Mouse (Mus musculus) CH12.LX (cell line): ENCODE measurements around the gene Arid4a. TPM values are rescaled to one million over a fixed set of nuclear protein-coding genes. Genes with fewer than 3 reads are reported as not detected.

Experiments used
- DNase-seq: peaks from one replicate; pipeline ENCODE4 v3.0.0-alpha.2; 2013; ENCODE audit errors: extremely low read depth
- H3K27ac ChIP-seq: 2 replicates; pipeline ENCODE4 v1.5.1; 2012; ENCODE audit warnings: low read depth, mild to moderate bottlenecking, control low read depth, moderate library complexity; ENCODE audit not compliant: insufficient read depth
- H3K27me3 ChIP-seq: replicated peaks from 2 replicates; pipeline ENCODE3; 2012; ENCODE audit warnings: inconsistent platforms
- H3K36me3 ChIP-seq, 2 experiments: replicated peaks in 1 of 2; 2 replicates each; pipeline versions ENCODE3 to v1.6.1; 2012; ENCODE audit warnings: inconsistent platforms in 1 of 2, low read length in 1 of 2, mild to moderate bottlenecking in 1 of 2, mixed read lengths in 1 of 2, moderate library complexity in 1 of 2; ENCODE audit not compliant: control insufficient read depth in 1 of 2, insufficient read depth in 1 of 2
- H3K4me1 ChIP-seq, 2 experiments: 2 replicates each; pipeline ENCODE4 v1.6.1; 2012; ENCODE audit warnings: inconsistent platforms in 1 of 2, moderate library complexity in 1 of 2; ENCODE audit not compliant: insufficient read depth in 2 of 2, control insufficient read depth in 1 of 2
- H3K4me2 ChIP-seq: 2 replicates; pipeline ENCODE4 v1.6.1; 2012; ENCODE audit warnings: low read depth, mild to moderate bottlenecking, control low read depth; ENCODE audit not compliant: poor library complexity, insufficient read depth, severe bottlenecking
- H3K4me3 ChIP-seq, 3 experiments: fragments of 150-350 bp in 1 of 3; sonication (generic) in 1 of 3; replicated peaks in 1 of 3; 2 replicates each; pipeline versions ENCODE3 to v1.5.1; 2011 to 2012; ENCODE audit warnings: low read depth in 2 of 3, low read length in 2 of 3, mild to moderate bottlenecking in 2 of 3, moderate library complexity in 2 of 3, control low read depth in 1 of 3, improper control_type of control experiment in 1 of 3, inconsistent platforms in 1 of 3, mixed read lengths in 1 of 3; ENCODE audit not compliant: poor library complexity in 1 of 3
- H3K79me2 ChIP-seq: replicated peaks from 2 replicates; pipeline ENCODE4 v1.6.1; 2012; ENCODE audit warnings: mild to moderate bottlenecking, moderate library complexity; ENCODE audit not compliant: control insufficient read depth, poor library complexity, insufficient read depth, severe bottlenecking; ENCODE audit errors: extremely low read depth
- H3K9ac ChIP-seq: 2 replicates; pipeline ENCODE4 v1.6.1; 2012; ENCODE audit warnings: low read depth, mild to moderate bottlenecking, control low read depth, moderate library complexity; ENCODE audit not compliant: insufficient read depth
- H3K9me3 ChIP-seq: replicated peaks from 2 replicates; pipeline ENCODE3; 2012; ENCODE audit warnings: low read length, inconsistent platforms, mixed read lengths
- CHD1 ChIP-seq: IDR thresholded peaks from 2 replicates; pipeline ENCODE4 v1.6.1; 2012; ENCODE audit warnings: low read depth, low read length, improper control_type of control experiment, inconsistent platforms
- CTCF ChIP-seq, 2 experiments: IDR thresholded peaks in 1 of 2; conservative IDR thresholded peaks in 1 of 2; 2 replicates each; pipeline ENCODE4 v1.5.1; 2011 to 2012; ENCODE audit warnings: low read depth in 2 of 2, low read length in 2 of 2, improper control_type of control experiment in 1 of 2, inconsistent platforms in 1 of 2, mild to moderate bottlenecking in 1 of 2, moderate library complexity in 1 of 2
- GABPA ChIP-seq: IDR thresholded peaks from 2 replicates; pipeline ENCODE4 v1.6.1; 2012; ENCODE audit warnings: low read depth, low read length, improper control_type of control experiment, inconsistent platforms; ENCODE audit not compliant: insufficient replicate concordance
- JUN ChIP-seq: IDR thresholded peaks from 2 replicates; pipeline ENCODE4 v1.6.1; 2011; ENCODE audit warnings: low read depth, mild to moderate bottlenecking, low read length, improper control_type of control experiment, moderate library complexity; ENCODE audit not compliant: insufficient read depth
- JUND ChIP-seq: conservative IDR thresholded peaks from 2 replicates; pipeline ENCODE4 v1.6.1; 2011; ENCODE audit warnings: low read depth, low read length, improper control_type of control experiment
- MAZ ChIP-seq: IDR thresholded peaks from 2 replicates; pipeline ENCODE4 v1.6.1; 2012; ENCODE audit warnings: low read depth, mild to moderate bottlenecking, inconsistent platforms, low read length, improper control_type of control experiment, moderate library complexity
- SIN3A ChIP-seq: IDR thresholded peaks from 2 replicates; pipeline ENCODE4 v1.6.1; 2012; ENCODE audit warnings: low read length, improper control_type of control experiment, inconsistent platforms
- SMC3 ChIP-seq: IDR thresholded peaks from 2 replicates; pipeline ENCODE4 v1.6.1; 2011; ENCODE audit warnings: low read depth, low read length, improper control_type of control experiment
- UBTF ChIP-seq: IDR thresholded peaks from 2 replicates; pipeline ENCODE4 v1.6.1; 2012; ENCODE audit warnings: low read depth, mild to moderate bottlenecking, inconsistent platforms, low read length, improper control_type of control experiment, moderate library complexity
- ZC3H11A ChIP-seq: IDR thresholded peaks from 2 replicates; pipeline ENCODE4 v1.6.1; 2012; ENCODE audit warnings: low read depth, mild to moderate bottlenecking, inconsistent platforms, low read length, improper control_type of control experiment
- ZKSCAN1 ChIP-seq: IDR thresholded peaks from 2 replicates; pipeline ENCODE4 v1.6.1; 2012; ENCODE audit warnings: low read depth, inconsistent platforms, low read length, improper control_type of control experiment, borderline replicate concordance
- dilution Hi-C: fragments of 300-500 bp; cut with MboI; formaldehyde crosslinking; loops from 2 replicates; pipeline ENCODE4 v1.14.3; 2020; ENCODE audit warnings: low sequenced_read_pairs; ENCODE audit not compliant: extremely low pct_unique_long_range_greater_than_20kb, extremely low pct_ligation_motif_present
- in situ Hi-C: fragments of 300-500 bp; cut with MboI; formaldehyde crosslinking; loops from 3 replicates; pipeline ENCODE4 v1.14.3; 2019; ENCODE audit warnings: low sequenced_read_pairs, low pct_ligation_motif_present, low pct_unique_long_range_greater_than_20kb, mixed read lengths
- polyA plus RNA-seq: library from polyadenylated mRNA; unstranded; fragments of >175 nt; gene quantifications from 2 replicates; pipeline ENCODE4 v1.2.1, GENCODE M21; 2012; ENCODE audit warnings: low read depth; ENCODE audit not compliant: insufficient read length
- total RNA-seq, 2 experiments: library from RNA; depleted of rRNA; stranded (reverse); fragments of 300-350 nt in 1 of 2; fragments of >200 nt in 1 of 2; gene quantifications; 2 replicates each; pipeline ENCODE4 v1.2.3; 2012 to 2014

Gene Arid4a
- total and polyA plus RNA-seq, 3 experiments = 8.0 to 20.8 (median 9.7) TPM

DNA sequence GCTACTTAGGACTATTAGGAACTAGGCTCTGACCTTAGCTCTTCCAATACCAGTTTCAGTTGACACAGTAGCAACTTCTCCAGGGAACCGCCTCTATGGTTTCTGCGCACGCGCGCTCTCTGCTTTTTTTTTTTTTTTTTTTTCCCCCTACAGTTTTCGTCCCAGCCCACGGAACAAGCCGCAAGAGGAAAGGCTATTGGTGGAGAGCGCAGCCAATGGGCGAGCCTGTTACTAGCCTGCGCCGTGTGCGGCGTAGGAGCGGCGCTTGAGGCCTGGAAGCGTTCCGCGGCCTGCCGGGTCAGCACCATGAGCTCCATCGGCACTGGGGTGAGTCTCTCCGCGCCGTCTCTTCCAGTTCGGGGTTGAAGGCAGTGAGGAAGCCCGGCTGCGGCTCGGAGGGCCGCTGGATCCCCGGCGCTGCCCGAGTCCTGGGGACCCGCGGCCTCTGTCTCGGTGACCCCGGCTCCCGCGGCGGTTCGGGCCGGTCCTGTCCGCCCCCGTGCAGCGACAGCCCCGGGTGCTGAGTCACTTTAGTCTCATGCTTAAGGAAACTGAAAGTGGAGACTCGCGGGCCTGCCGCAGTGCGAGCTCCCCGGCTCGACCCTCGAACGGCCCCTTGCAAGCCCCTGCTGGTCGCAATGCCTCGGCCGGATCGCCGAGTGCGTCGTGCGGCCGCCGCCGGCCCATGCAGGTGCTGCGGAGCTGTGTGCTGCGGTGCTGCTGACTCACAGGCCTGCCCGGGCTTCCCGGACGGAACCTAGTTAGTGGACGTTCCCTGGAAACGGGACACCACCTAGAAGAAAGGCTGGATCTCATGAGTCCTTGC, 41.1 kb upstream of the Arid4a start, which contains the start of gene Psma3 (continued):
- no peak for TF ChIP-seq JUND
- TF ChIP-seq, all 38 proteins: peak for 16

- Histone ChIP-seq H3K4me3 (peak overlapping the region; percentile 94 to 97 (median 97)), H3K36me3 (peaks cover 16 to 24% of the 10 kb centered on the region in 2 experiments), H3K9ac (peak overlapping the region; percentile 99), H3K27me3 (no peaks in the 10 kb centered on the region), H3K79me2 (peaks cover 57% of the 10 kb centered on the region), H3K9me3 (no peaks in the 10 kb centered on the region), H3K4me2 (peak overlapping the region; percentile 88), H3K27ac (peak overlapping the region; percentile 82), H3K4me1 (peaks cover 3 to 11% of the 10 kb centered on the region in 2 experiments; a peak in 2 of 4 replicates)
- dilution Hi-C loops (no loop called here), in situ Hi-C loops (loop anchor here (10.0 kb wide), 1 partner anchor 69 kb away; no protein-coding TSS in a partner anchor)
- peak; percentile 20 for DNase-seq
- TF ChIP-seq SIN3A (peak; percentile 18; the same call in 1 of the 2 replicates), CHD1 (0 out of 2 replicates have a peak, but pooled peaks have one; percentile 39), JUND (no peak)
These were observed 40.4 kb upstream of the Arid4a start for GRCm38 (mm10) chr12:70975406-70975805.

GRCm38 (mm10) chr12:70975891-70976290, 39.9 kb upstream of the Arid4a start:
- Histone ChIP-seq H3K4me3 (peak overlapping the region; percentile 94 to 97 (median 97)), H3K4me1 (peaks cover 3 to 11% of the 10 kb centered on the region in 2 experiments; a peak in 2 of 4 replicates)
- dilution Hi-C loops = no loop called here
- in situ Hi-C loops = loop anchor here (10.0 kb wide), 1 partner anchor 69 kb away; no protein-coding TSS in a partner anchor
- TF ChIP-seq GABPA = no peak
- no peak for TF ChIP-seq CTCF (conservative IDR thresholded peaks at IDR 0.05 in 1 of 2, IDR thresholded peaks at IDR 0.05 in 1 of 2; ENCODE audit: low read depth in 2 of 2, low read length in 2 of 2)
- TF ChIP-seq, all 38 proteins: peak for 0
- Histone ChIP-seq H3K79me2 (peaks cover 61% of the 10 kb centered on the region), H3K4me2 (peak overlapping the region; percentile 88), H3K27ac (no peak overlapping the region), H3K9ac (peak overlapping the region; percentile 99; the same call in 1 of the 2 replicates), H3K9me3 (no peaks in the 10 kb centered on the region), H3K36me3 (peaks cover 16 to 28% of the 10 kb centered on the region in 2 experiments), H3K27me3 (no peaks in the 10 kb centered on the region)
- DNase-seq = no peak

GRCm38 (mm10) chr12:70978345-70978744, 37.4 kb upstream of the Arid4a start:
- no peak overlapping the region for H3K9ac ChIP-seq
- H3K27me3 ChIP-seq = no peaks in the 10 kb centered on the region
- H3K27ac ChIP-seq = no peak overlapping the region
- in situ Hi-C loops = loop anchor here (10.0 kb wide), 1 partner anchor 66 kb away; no protein-coding TSS in a partner anchor
- H3K4me1 ChIP-seq = peaks cover 3 to 11% of the 10 kb centered on the region in 2 experiments; a peak in 2 of 4 replicates
- no peak overlapping the region for H3K4me2 ChIP-seq
- H3K4me3 ChIP-seq = no peak overlapping the region
- no peak for DNase-seq
- H3K36me3 ChIP-seq = peaks cover 28 to 45% of the 10 kb centered on the region in 2 experiments
- dilution Hi-C loops = no loop called here
- H3K9me3 ChIP-seq = no peaks in the 10 kb centered on the region
- TF ChIP-seq UBTF (no peak), ZC3H11A (no peak), ZKSCAN1 (no peak), MAZ (no peak), GABPA (no peak), CTCF (conservative IDR thresholded peaks at IDR 0.05 in 1 of 2, IDR thresholded peaks at IDR 0.05 in 1 of 2; ENCODE audit: low read depth in 2 of 2, low read length in 2 of 2) (no peak), SMC3 (no peak), JUN (no peak), CHD1 (no peak)
- H3K79me2 ChIP-seq = peaks cover 75% of the 10 kb centered on the region
